16 mouse cellular contexts compared by ENCODE assay signal in genomic region chr8:127254625-127255024, GRCm38 (mm10).
DNase-seq lines count a peak whose midpoint lies in the region; ATAC-seq and TF ChIP-seq lines count a peak whose summit lies in the region.
"Had no signal": no experiment of that assay in that cellular context is flagged by ENCODE, and none has a peak within 500 bp of the region (broad histone marks: within the 10 kb centered on the region; RNA-seq: fewer than 3 reads in every experiment).

No protein-coding gene starts in this region.

- no peak overlapping the region for H3K9ac ChIP-seq in lung, embryonic 14.5 days
- H3K9ac ChIP-seq: heart, embryonic 12.5 days had no signal

- no peaks in the 10 kb centered on the region for H3K9me3 ChIP-seq in lung, embryonic 14.5 days (ENCODE audit: low read depth, low read length)
- H3K9me3 ChIP-seq: heart, embryonic 12.5 days; hindbrain, embryonic 10.5 days had no signal

- no peak for TF ChIP-seq CTCF in lung, embryonic 14.5 days (IDR thresholded peaks at IDR 0.05; ENCODE audit: low read depth)

- H3K27ac ChIP-seq in lung, embryonic 14.5 days (ENCODE audit: low read depth) = no peak overlapping the region
- H3K27ac ChIP-seq: hindbrain, embryonic 10.5 days had no signal

- no peaks in the 10 kb centered on the region for H3K27me3 ChIP-seq in lung, embryonic 14.5 days (ENCODE audit: insufficient read depth, low read length)
- H3K27me3 ChIP-seq: heart, embryonic 12.5 days had no signal

- H3K4me2 ChIP-seq in lung, embryonic 14.5 days = no peak overlapping the region
- H3K4me2 ChIP-seq: heart, embryonic 12.5 days had no signal

- WGBS in lung, embryonic 14.5 days = 67% methylated on average over 7 of the region's 7 CpGs

- H3K4me1 ChIP-seq in lung, embryonic 14.5 days (ENCODE audit: insufficient read depth) = 0 out of 2 replicates have a peak, but pooled peaks cover 5% of the 10 kb centered on the region

- H3K4me3 ChIP-seq in lung, embryonic 14.5 days (ENCODE audit: low read depth, low read length) = no peak overlapping the region
- H3K4me3 ChIP-seq: heart, embryonic 12.5 days; hindbrain, embryonic 10.5 days had no signal

- peak; percentile 25 for DNase-seq in layer of hippocampus, adult 11-12 months (ENCODE audit: low spot score)
- no peak for DNase-seq in layer of hippocampus, postnatal 36 days
- peak; percentile 45 to 47 for DNase-seq in right cerebral cortex, postnatal 10 days (ENCODE audit: low spot score in 2 of 2)
- DNase-seq in right cerebral cortex, postnatal 4 days = no peak
- no peak for DNase-seq in lung, embryonic 14.5 days
- DNase-seq in urinary bladder, postnatal 14 days (ENCODE audit: low spot score) = no peak
- DNase-seq: adrenal gland, postnatal 25 days; cerebellum, adult 9-11 months; gastrocnemius, postnatal 25 days; kidney, postnatal 10 days; midbrain, embryonic 14.5 days had no signal

- ATAC-seq in lung, embryonic 14.5 days (ENCODE audit: insufficient read depth) = peak; percentile 49; the same call in 1 of the 2 replicates
- no peak for ATAC-seq in inflammation-experienced regulatory T-cells, adult 6 months
- ATAC-seq: CD4-positive, CD25-positive, alpha-beta regulatory T cell, adult 4 months; intestine, postnatal 0 days had no signal

- H3K36me3 ChIP-seq in lung, embryonic 14.5 days (ENCODE audit: insufficient read depth) = no peaks in the 10 kb centered on the region
- H3K36me3 ChIP-seq: heart, embryonic 12.5 days; hindbrain, embryonic 10.5 days had no signal

Comparison
In these comparisons a context has a peak if more than half of its experiments do, and no peak if none do; other contexts are left out.
1. DNase-seq: peak in layer of hippocampus, adult 11-12 months (single experiment) and right cerebral cortex, postnatal 10 days (2 of 2); none in layer of hippocampus, postnatal 36 days (0 of 2), right cerebral cortex, postnatal 4 days (single experiment), lung, embryonic 14.5 days (single experiment) and urinary bladder, postnatal 14 days (single experiment).